Mouse (Mus musculus) embryo, embryonic 10 days (tissue): Measurements from ENCODE around the gene Ptrh1.
A peak's percentile ranks its signal among the peaks of the same experiment; 100 is the strongest.

Experiments
- DNase-seq: peaks from one replicate; pipeline ENCODE4 v3.0.0-alpha.2; 2015; ENCODE audit warnings: low spot score

Ptrh1 gene

DNA sequence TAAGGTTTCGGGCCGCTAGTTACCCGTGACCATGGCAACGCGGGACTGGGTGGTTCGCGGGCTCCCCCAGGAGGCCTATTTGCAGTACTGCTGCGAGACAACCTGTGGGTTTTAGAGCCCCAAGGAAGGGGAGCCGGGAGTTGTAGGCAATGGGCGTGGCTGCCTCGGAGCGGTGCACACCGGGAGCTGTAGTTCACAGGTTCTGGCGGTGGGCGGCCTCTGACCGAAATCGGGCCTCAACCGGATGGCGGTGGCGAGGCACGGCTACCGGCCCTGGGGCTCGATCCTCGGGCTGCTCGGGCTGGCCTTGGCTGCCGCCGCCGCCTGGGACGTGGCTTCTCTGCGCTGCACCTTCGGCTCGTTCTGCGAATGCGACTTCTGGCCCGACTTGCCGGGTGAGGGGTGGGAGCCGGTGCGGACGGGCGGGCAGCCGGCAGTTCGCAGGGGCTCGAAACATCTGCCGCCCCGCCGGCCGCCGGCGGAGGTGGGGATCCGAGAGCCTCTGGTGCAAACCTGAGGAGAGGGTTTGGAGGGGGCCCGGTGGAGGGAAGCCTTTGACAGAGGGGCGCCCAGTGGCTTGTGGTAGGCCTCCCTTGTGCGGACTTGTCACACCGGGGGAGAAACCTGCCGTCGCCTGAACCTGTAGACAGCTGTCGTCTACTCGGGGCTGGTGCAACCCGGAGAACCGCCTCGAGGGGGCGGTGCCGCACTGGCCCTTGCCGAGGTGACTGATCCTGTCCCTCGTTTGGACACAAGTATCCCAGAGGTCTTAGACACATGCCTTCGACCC is 18.3 kb upstream of the Ptrh1 start, which contains the start of gene Tor2a:
TSS of gene Tor2a (plus strand) at position 179 of the 790 bp plus-strand sequence.
- DNase-seq: peak; percentile 99

DNA sequence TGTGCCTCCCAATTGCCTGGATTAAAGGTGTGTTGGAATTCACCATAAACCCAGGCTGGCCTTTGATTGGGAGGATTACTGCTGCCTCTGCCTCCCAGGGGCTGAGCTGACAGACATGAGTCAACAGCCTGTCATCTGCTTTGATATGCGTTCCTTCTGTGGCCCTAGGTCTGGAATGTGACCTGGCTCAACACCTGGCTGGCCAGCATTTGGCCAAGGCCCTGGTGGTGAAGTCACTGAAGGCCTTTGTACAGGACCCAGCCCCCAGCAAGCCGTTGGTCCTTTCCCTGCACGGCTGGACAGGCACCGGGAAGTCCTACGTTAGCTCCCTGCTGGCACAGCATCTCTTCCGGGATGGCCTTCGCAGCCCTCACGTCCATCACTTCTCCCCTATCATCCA is 17.1 kb upstream of the Ptrh1 start:
- DNase-seq: no peak

DNA sequence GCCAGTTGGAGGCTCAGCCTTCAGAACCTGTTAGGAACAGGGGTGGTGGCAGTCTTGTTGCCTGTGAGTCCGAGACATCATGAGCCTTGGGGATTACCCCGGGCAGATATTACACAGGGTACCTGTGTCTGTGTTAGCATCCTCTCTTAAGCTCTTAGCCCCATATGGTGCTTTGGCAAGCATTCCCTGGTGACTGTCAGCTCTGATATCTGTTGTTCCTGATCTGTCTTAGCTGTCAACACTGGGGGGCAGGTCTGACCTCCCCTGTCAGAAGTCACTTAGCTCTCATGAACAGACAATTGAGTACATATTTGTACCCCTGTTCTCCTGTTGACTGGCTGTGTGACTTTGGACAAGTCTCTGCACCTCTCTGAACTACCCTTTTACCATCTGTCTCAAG is 16.6 kb upstream of the Ptrh1 start:
- DNase-seq: no peak

DNA sequence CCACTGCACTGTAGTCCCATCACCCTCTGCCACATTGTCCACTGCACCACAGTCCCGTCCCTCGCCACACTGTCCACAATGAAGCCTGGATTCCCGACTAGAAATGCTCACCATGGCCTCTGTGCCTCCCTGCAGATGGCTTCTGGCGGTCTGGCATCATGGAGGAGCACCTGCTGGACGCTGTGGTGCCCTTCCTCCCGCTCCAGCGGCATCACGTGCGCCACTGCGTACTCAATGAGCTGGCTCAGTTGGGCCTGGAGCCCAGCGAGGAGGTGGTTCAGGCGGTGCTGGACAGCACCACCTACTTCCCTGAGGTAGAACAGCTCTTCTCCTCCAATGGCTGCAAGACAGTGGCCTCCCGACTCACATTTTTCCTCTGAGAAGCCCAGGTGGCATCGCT is 14.2 kb upstream of the Ptrh1 start:
- no peak for DNase-seq

DNA sequence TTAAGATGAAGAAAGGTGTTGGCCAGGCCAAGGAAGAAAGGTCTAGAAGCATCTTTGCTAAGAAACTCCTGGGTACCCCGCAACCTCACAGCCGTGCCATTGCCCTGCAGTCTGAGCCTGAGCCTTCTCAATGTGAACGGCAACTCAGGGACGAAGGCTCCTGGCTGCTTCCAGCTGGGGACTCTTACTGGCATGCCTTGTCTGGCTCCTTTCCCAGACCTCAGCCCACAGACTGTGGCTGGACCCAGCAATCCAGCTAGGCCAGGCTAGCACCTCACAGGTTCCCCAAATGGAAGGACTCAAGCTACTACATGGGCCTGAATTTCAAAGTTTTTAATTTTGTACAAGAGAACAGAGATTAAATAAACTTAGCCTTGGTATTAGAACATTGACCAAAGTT is 13.7 kb upstream of the Ptrh1 start:
- no peak for DNase-seq

DNA sequence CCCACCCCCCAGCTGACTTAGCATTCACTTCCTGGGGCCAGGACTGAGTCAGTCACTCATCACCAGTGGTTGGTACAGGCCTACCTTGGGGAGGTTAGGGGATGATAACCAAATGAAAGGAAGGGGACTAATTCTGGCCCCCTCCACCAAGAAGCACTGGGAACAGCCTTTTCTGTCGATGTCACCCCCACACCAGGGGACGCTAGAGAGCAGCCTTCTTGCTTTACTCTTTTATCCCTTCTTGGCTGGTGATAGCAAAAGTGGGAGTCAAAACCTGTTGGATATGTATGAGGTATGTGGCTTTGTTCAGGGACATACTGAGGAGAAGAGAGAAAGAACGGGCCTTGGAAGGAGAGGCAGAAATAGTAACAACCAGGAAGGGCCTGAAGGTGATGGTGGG is 12.2 kb upstream of the Ptrh1 start:
- no peak for DNase-seq

DNA sequence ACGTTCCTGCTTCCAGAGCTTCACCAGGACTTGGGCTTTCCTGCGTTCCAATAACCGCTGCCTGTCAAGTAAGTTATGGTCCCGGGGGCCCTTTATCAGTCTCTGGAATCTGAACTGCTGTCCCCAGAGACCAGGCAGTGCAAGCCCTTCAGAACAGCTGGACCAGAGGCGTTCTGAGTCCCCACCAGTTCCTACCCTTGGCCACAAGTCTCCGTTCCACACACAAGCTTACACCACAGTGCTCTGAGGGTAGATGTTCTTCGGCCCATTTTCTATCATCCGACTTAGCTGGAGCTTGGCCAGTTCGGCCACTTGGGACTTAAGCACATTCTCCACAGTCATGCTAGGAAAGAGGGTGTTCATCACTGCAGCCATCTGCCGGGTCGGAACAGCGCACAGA is 8.3 kb upstream of the Ptrh1 start:
- DNase-seq: no peak

DNA sequence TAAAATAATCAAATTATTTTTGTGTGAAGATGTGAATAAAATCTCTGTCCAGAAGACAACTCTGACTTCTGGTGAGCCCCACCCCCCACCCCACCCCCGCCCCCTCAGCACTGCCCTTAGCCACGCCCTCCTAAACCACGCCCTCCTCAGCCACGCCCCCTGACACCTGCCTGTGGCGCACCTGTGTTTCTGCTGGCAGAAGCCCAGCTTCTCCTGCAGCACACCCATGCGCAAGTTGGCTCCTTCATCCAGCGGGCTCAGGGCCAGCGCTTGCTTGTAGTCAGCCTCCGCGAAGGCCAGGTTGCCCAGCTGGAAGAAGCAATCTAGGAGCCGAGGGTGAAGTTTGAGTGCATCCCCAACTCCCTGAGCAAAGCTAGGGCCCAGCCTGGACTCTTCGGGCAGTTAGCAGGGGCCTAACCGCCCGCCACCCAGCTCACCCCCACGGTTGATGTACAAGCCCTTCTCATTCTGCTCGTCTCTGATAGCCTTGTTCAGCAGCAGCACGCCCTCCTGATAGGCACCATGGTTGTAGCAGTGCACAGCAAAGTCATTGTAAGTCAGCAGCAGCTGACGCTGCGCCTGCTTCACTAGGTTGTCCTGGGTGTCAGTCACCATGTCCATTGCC is 6.8 kb upstream of the Ptrh1 start:
- no peak for DNase-seq

DNA sequence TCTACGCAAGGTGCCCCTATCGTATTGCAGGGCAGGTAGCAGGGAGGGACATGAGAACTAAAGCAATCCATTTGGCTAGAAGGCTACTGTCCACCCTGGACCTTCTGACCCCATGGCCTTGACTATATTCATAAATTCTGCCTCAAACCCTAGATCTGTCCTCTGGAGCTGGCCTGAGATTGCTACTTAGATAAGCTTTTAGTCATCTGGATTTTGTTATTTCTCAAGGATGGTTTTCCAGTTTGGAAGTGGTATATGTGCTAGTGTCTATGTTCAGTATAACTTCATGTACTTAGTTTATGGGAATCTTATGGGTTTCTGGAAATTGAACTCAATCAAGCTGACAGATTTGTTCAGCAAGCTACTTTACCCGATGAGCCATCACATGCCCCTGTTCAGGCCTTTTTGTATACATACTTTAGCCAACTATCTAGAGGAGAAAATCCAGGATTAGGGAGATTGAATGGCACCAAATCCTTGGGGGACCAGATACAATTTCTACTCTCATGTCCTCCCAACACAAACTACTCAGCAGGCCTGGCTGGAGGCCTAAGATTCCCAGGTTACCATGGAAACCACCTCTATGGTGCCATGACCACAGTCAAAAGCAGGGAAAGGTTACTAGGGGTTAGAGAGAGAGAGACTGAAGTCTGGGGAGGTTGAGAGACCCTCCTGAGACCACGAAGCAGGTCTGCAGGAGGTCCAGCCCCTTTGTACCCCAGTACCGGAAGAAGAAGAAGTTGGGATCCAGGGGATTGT is 6.1 kb upstream of the Ptrh1 start:
- peak; percentile 60 for DNase-seq

DNA sequence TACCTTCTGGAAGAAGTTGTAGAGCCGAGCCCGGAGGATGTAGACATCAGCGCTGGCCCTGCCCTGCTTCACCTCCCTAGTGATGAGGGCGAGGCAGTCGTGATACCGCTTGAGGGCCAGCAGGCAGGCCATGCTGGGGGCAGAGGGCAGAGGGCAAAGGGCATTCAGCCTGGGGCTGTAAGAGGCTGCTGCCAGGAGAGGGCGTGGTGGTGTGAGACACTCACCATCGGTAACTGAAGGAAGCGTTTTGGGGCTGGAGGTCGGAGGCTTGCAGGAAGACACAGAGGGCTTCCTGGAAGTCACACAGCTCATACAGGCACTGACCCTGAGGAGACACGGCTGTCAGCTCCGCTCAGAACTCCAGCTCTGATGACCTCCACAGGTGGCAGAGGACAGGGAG is 3.7 kb upstream of the Ptrh1 start:
- peak; percentile 39 for DNase-seq

DNA sequence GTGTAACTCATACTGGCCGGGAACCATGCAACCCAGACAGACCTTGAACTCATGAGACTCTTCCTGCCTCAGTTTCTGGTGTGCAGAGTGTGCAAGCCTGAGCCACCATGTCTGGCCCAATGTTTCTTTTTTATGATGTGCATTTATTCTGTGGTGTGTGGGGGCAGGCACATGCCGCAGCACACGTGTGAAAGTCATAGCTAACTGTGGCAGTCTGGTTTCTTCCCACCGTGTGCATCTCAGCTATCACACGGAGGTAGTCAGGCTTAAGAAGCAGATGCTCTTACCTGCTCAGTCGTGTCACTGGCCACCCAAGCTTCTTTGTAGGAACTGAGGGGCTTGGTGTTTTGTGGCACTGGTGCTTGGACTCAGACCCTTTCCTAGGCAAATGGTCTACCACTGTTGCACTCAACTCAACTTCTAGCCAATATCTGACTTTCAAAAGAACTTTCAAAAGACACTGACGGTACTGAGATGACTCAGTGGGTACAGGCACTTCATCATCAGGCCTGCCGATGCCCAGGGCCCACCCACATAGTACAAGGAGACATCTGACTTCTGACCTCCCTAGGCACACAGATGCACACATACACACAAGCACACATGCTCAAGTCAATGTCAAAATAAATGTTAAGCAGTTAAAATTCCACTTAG is 2.8 kb upstream of the Ptrh1 start:
- no peak for DNase-seq

DNA sequence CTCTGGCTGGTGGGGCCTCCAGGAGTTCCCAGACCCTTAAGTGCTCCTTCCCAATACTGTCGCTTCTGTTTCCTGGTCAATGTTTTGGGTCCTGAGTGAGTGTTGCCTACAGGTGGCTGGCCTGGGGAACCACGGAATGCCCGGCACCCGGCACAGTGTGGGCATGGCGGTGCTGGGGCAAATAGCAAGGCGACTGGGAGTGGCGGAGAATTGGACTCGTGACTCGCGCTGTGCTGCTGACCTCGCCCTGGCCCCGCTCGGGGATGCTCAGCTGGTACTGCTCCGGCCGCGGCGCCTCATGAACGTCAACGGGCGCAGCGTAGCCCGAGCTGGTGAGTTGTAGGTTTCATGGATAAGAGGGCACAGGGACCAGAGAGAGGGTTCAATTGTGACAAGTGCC is 606 bp downstream of the Ptrh1 start:
- DNase-seq: peak; percentile 38

DNA sequence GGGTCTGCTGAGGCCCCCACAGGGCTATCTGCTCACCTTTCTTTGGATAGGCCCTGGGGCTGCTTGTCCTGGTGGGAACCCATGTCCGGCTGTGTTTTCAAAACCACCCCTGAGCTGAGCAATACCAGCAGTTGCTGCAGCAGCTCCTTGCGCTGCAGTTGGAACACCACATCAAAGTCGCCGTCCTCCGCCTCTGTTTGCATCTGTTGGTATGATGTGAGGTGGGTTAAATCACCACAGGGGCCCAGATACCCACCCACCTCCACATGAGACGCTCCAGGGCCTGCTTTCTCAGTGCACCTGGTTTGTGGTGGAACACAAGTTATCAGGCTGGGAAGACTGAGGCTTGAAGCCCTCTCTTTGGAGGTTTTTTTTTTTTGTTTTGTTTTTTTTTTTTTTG is 2.5 kb downstream of the Ptrh1 start:
- no peak for DNase-seq

DNA sequence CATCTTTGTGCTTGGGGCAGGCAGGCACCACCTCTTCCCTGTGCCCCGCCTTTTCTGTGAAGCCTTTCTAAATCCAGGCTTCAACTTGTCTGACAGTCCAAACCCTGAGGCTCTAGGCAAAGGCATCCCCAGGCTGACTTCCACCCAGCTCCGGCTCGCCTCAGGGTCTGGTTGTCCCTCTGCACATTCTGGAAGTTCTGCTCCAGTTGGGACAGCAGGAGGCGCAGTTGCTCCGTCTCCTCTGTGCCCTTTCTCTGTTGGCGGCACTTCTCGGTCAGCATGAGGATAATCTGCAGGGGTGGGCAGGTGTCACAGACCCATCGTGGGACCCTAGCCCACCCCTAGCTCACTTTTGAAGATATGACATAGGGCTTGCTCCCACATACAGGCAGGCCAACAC is 3.5 kb downstream of the Ptrh1 start:
- DNase-seq: peak; percentile 83

DNA sequence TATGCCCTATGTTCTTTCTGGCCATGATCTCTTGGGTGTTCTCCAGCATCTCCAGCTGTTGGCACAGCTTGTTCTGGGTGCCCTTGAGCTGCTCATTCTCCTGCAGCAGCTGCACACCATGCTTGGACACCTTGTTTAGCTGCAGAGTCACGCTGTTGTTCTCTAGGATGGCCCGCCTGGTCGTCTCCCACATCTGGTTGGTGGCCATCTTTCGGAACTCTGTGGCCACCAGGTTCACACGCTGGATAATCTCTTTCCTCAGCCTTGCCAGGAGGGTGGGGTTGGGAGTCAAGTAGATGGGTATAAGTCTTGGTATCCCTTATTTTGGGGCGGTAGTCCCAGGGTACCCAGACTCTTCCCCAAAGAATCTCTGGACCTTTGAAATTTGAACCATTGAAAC is 4.1 kb downstream of the Ptrh1 start:
- DNase-seq: no peak

DNA sequence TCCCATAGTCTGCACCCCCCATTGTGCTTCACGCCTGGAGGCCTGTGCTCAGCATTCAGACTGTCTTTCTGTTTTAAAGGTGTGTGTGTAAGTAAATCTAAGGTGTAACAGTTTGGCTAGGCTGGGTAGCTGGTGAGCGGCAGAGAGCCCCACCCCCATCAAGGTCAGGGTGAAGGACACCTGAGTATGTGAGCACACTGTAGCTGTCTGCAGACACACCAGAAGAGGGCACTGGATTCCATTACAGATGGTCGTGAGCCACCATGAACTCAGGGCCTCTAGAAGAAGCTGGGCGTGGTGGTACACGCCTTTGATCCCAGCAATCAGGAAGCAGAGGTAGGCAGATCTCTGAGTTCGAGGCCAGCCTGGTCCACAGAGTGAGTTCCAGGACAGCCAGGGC is 6.1 kb downstream of the Ptrh1 start:
- DNase-seq: no peak

DNA sequence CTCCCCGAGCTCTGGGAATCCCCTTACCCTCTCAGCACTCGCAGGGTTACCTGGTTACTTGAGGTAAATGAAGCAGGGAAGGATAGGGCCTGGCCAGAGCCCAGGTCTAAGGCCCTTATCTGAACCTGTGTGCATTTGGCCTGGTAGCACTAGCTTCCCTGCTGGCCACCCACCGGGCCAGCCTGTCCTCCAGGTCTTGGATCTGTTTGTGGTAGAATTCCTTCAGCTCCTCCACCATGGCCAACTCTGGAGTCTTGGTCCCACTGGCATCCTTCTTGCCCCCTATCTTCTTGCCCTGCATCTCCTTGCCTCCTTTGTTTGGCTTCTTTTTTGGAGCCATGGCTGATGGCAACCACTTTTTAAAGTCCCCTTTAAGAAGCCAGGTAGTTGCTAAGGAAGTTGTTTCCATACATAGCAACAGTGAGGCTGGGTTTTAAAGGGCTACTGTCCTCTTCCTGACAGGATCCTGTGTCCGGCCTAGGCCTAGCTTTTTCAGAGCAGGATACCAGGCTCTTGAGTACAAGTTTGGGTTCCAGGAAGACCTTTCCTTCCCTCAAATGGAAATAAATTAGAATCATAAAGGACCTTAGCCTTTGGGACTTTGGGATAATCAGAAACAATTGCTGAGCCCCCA is 8.6 kb downstream of the Ptrh1 start, which contains the start of gene Cfap157:
TSS of gene Cfap157 (minus strand) at position 381 of the 634 bp plus-strand sequence.
- DNase-seq: no peak

DNA sequence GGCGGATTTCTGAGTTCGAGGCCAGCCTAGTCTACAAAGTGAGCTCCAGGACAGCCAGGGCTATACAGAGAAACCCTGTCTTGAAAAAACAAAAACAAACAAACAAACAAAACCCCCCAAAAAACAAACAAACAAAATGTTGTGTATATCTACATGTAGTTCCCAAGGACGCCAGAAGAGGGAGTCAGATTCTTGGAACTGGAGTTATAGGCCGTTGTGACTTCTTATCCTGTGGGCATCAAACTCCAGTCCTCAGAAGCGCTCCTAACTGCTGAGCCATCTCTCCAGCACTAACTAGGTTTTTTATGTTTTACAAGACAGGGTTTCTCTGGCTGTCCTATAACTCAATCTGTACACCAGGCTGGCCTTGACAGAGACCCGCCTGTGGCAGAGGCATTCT is 11.6 kb downstream of the Ptrh1 start:
- DNase-seq: peak; percentile 35

DNA sequence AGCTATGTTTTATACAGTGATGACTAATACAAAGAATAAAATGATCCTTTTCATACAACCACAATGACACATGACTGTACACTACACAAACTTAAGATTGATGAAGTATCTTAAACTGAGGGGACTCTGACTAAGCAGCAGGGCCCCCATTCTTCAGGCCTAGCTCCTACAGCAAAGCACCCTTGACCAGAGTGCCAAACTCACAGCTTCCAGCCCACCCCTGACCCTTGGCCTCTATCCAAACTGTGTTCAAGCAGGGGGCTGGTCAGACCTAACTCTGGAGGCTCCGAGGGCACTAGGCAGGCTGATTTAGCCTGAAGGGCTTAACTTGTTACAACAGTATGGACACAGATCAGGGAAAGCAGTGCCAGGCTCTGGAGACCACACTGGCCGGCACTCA is 13.0 kb downstream of the Ptrh1 start:
- no peak for DNase-seq

DNA sequence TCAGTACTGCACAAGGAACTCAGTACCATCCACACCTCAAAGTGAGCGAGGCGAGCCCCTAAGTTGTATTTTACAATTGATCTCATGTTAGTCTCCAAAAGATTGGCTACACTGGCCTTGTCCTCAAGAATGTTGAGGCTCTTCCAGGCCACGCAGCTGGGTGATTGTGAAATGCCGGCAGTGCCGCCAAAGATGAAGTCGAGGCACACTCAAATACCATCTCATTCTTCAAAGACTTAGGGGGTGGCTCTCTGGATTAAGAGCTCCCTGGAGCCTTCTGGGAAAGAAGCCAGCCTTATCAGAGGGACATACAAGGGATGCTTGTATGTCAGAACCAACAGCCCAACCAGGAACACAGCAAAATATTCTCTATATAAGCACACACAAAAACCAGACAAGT is 15.7 kb downstream of the Ptrh1 start:
- DNase-seq: no peak

DNA sequence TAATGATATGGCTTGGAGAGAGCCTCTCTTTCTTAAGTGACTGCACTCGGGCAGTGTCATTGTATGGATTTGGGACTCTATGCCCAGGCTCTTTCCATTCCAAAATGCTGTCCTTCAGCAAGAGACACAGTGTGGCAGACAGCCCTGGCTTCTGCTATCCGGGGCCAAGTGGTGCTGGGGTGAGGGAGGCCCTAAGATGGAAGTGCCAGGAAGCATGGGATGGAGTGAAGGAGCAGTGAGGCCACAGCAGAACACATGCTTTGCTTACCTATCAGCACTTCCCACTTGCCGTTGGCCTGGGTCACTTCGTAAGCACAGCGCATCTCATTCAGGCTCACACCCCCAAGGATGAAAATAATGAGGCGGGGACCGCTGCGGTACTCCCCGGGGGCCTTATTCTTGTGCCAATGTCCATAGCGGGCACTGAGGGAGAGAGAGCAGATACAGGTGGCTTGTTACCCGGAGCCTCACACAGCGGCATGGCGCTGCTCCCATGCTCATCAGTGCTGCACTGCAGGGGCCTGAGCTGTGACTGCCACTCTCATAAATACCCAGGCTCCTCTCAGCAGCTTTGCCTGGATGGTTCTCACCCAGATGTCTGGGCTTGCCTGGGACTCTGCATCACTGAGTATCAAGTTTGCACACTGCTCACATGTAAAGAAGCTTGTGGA is 20.3 kb downstream of the Ptrh1 start:
- no peak for DNase-seq
